Mouse (Mus musculus) limb, embryonic 14.5 days (tissue): Measurements from ENCODE around the gene Nacad. TPM values are rescaled to one million over a fixed set of nuclear protein-coding genes. Genes with fewer than 3 reads are reported as not detected.

Experiments used
- ATAC-seq: fragments of 200-750 bp; cut with Nextera tagmentation; 2 replicates; pipeline ENCODE4 v1.8.0; 2017; ENCODE audit warnings: low read depth, moderate number of reproducible peaks, moderate TSS enrichment; ENCODE audit not compliant: low FRiP score
- DNase-seq: peaks from one replicate; pipeline ENCODE4 v3.0.0-alpha.2; 2015; ENCODE audit warnings: low spot score
- H3K27ac ChIP-seq: fragments of 300-500 bp; sonication (generic); replicated peaks from 2 replicates; pipeline ENCODE4 v1.5.1; 2014; ENCODE audit warnings: low read depth, mild to moderate bottlenecking, low read length, moderate library complexity, mixed read lengths
- H3K27me3 ChIP-seq: fragments of 300-500 bp; sonication (generic); 2 replicates; pipeline ENCODE4 v1.6.1; 2014; ENCODE audit warnings: low read length, mixed read lengths; ENCODE audit not compliant: control insufficient read depth, insufficient read depth
- H3K36me3 ChIP-seq: fragments of 300-500 bp; sonication (generic); 2 replicates; pipeline ENCODE4 v1.6.1; 2014; ENCODE audit warnings: mild to moderate bottlenecking, low read length, moderate library complexity, mixed read lengths; ENCODE audit not compliant: control insufficient read depth, insufficient read depth
- H3K4me1 ChIP-seq: fragments of 300-500 bp; sonication (generic); 2 replicates; pipeline ENCODE4 v1.6.1; 2014; ENCODE audit warnings: antibody characterized with exemption, low read length, mixed read lengths; ENCODE audit not compliant: control insufficient read depth, insufficient read depth
- H3K4me2 ChIP-seq: fragments of 300-500 bp; sonication (generic); replicated peaks from 2 replicates; pipeline ENCODE4 v1.6.1; 2014; ENCODE audit warnings: low read depth, mild to moderate bottlenecking, low read length, moderate library complexity; ENCODE audit not compliant: severe bottlenecking
- H3K4me3 ChIP-seq: fragments of 300-500 bp; sonication (generic); replicated peaks from 2 replicates; pipeline ENCODE4 v1.5.1; 2014; ENCODE audit warnings: low read length
- H3K9ac ChIP-seq: fragments of 300-500 bp; sonication (generic); 2 replicates; pipeline ENCODE4 v1.6.1; 2014; ENCODE audit warnings: mild to moderate bottlenecking, low read depth, low read length, moderate library complexity; ENCODE audit not compliant: severe bottlenecking
- H3K9me3 ChIP-seq: fragments of 300-500 bp; sonication (generic); 2 replicates; pipeline ENCODE4 v1.6.1; 2016; ENCODE audit warnings: low read length; ENCODE audit not compliant: control insufficient read depth
- POLR2A ChIP-seq: fragments of 200-500 bp; IDR thresholded peaks from 2 replicates; pipeline ENCODE4 v1.8.0; 2012; ENCODE audit warnings: inconsistent platforms, mild to moderate bottlenecking, moderate library complexity, borderline replicate concordance; ENCODE audit not compliant: insufficient read depth, insufficient read length; ENCODE audit errors: extremely low read depth
- WGBS: fragments of 180-500 bp; shearing (Covaris S2); extraction: QIAGEN DNeasy Blood & Tissue Kit; methylation state at CpG from one replicate; pipeline ENCODE4 v1.1.7; 2014; 5-methylcytosine and 5-hydroxymethylcytosine counted together
- polyA plus RNA-seq, 2 experiments: library from polyadenylated mRNA; depleted of rRNA in 1 of 2; stranded (reverse) in 1 of 2; unstranded in 1 of 2; fragments of >200 nt; fragmentation: Nextera tagmentation in 1 of 2; extraction: Ambion mirVana in 1 of 2; gene quantifications; 2 replicates each; pipeline versions ENCODE4 v1.2.1 to v1.2.3; 2012 to 2014

Gene Nacad
- polyA plus RNA-seq, 2 experiments, result 0.89 to 2.0 TPM

DNA sequence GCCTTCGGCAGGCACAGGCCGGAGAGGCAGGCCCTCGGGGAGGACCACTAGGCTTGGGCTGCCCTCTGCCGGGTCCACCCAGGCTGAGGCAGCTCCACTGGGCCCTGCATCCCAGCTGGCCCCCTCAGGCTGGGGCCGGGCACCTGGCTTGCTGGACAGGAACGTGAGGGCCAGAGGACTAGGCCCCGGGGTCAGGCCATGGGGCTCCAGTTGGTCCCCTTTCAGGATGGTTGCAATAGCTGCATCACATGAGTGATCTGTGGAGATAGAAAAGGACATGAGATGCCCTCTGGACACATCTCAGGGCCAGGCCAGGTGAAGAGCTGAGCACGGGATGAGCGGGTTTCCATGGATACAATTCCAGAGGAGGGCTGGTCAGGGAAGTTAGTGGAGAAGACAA lies 3.2 kb downstream of the Nacad start:
- Histone ChIP-seq H3K36me3 (peaks cover 11% of the 10 kb centered on the region), H3K27ac (no peak overlapping the region), H3K9me3 (no peaks in the 10 kb centered on the region), H3K27me3 (peaks cover 21% of the 10 kb centered on the region; the same call in 1 of the 2 replicates), H3K4me1 (peaks cover 15% of the 10 kb centered on the region; the same call in 1 of the 2 replicates), H3K9ac (no peak overlapping the region), H3K4me3 (no peak overlapping the region), H3K4me2 (no peak overlapping the region)
- DNase-seq (no peak), ATAC-seq (no peak)
- TF ChIP-seq POLR2A, result no peak
- 83% methylated on average over 9 of the region's 9 CpGs for WGBS

DNA sequence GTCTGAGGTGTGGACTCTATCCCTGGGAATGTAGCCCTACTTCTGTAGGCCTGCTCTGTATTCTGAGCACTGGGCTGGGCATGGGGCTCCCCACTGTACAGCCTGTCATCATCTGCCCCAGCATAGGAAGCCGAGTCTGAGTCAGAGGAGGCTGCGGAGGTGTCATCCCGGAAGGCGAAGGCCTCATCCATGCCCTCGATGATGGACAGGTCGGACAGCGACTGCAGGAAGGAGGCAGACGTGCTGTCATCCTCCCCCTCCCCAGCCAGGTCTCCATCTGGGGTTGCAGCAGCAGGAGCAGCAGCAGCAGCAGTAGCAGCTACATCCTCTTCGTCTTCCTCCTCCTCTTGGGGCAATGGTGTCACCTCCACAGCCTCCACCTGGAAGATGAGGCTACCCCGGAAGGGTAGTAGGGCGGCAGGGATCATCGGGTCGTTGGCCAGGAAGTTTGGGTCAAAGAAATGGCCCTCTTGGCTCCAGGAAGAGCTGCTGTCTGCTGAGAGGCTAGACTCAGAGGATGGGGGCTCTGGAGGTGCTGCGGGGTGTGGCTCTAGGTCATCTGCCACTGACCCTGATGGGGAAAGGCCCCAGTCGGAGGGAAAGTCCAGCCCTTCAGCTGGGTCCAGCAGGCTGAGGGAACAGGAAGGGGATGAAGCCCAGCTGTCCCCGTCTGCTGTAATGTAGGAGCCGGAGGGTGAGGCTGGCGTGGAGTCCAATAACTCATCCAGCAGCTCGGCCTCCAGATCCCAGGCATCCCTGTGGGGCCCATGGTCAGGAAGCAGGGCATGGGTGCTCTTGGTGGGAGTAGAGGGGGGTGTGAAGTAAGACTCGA lies 4.0 kb downstream of the Nacad start:
- DNase-seq, result no peak
- H3K4me2 ChIP-seq, result no peak overlapping the region
- no peaks in the 10 kb centered on the region for H3K9me3 ChIP-seq
- H3K36me3 ChIP-seq, result peaks cover 19% of the 10 kb centered on the region
- no peak overlapping the region for H3K27ac ChIP-seq
- 73% methylated on average over 20 of the region's 20 CpGs for WGBS
- ATAC-seq, result no peak
- peaks cover 21% of the 10 kb centered on the region; the same call in 1 of the 2 replicates for H3K27me3 ChIP-seq
- no peak overlapping the region for H3K9ac ChIP-seq
- H3K4me3 ChIP-seq, result no peak overlapping the region
- H3K4me1 ChIP-seq, result peaks cover 15% of the 10 kb centered on the region; the same call in 1 of the 2 replicates
- no peak for TF ChIP-seq POLR2A

- TF ChIP-seq POLR2A, result no peak
- peaks cover 7% of the 10 kb centered on the region; the same call in 1 of the 2 replicates for H3K27me3 ChIP-seq
- H3K4me1 ChIP-seq, result peaks cover 14% of the 10 kb centered on the region; the same call in 1 of the 2 replicates
- H3K9me3 ChIP-seq, result no peaks in the 10 kb centered on the region
- peaks cover 34% of the 10 kb centered on the region for H3K36me3 ChIP-seq
- DNase-seq (no peak), ATAC-seq (no peak)
- no peak overlapping the region for H3K9ac ChIP-seq
- 82% methylated on average over 8 of the region's 8 CpGs for WGBS
- H3K4me3 ChIP-seq, result no peak overlapping the region
- H3K27ac ChIP-seq, result no peak overlapping the region
- H3K4me2 ChIP-seq, result no peak overlapping the region
These were observed 5.4 kb downstream of the Nacad start for GRCm38 (mm10) chr11:6600284-6600944.

DNA sequence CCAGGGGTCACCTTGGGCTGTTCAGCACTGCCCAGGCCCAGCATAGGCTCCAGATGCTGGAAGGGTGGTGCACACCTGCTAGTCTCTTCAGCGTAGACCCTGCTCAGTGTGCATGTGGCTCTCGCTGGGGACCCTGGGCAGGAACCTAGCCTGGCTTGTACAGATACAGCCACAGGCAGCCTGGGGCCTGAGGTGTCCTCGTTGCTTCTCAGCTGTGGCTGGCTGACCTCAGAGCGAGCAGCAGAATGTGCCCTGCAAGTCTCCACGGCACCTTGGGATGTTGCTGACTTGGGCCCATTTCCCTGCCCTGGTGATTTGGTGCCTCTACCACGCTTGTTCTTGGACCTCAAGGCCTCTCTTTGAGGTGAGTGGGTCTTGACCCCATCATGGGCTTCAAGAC lies 6.0 kb downstream of the Nacad start:
- peaks cover 39% of the 10 kb centered on the region for H3K36me3 ChIP-seq
- H3K27ac ChIP-seq, result no peak overlapping the region
- H3K9me3 ChIP-seq, result no peaks in the 10 kb centered on the region
- WGBS, result 77% methylated on average over 6 of the region's 6 CpGs
- H3K4me3 ChIP-seq, result no peak overlapping the region
- H3K4me2 ChIP-seq, result no peak overlapping the region
- TF ChIP-seq POLR2A, result no peak
- DNase-seq (no peak), ATAC-seq (no peak)
- H3K4me1 ChIP-seq, result 0 out of 2 replicates have a peak, but pooled peaks cover 8% of the 10 kb centered on the region
- H3K9ac ChIP-seq, result no peak overlapping the region
- peaks cover 2% of the 10 kb centered on the region; the same call in 1 of the 2 replicates for H3K27me3 ChIP-seq

DNA sequence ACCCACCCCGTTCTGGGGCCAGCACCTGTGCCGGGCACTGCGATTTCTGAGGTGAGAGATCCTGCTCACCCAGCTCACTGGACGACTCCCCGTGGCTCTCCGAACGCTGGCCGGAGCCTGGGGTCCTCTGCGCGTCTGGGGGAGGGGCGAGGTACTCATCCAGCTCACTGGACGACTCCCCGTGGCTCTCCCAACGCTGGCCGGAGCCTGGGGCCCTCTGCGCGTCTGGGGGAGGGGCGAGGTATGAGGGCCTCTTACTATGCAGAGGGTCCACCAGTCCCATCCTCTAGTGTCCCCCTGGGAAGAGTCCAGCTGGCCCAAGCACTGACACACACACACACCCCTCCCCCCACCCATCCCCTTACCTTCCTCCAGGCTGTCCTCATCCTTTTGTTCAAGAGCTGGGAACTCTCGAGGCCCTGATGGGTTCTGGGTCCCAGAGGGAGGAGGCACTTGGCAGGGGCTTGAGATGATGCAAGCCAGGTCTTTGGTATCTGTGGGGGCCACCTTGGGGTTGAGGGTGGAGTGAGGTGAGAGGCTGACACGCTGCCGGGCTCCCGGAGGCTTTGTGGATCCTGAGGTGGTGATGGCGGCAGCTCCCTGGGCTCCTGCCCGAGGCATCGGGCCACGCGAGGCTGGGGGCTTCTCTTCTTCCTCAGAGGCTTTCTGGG lies 6.7 kb downstream of the Nacad start:
- 19% methylated on average over 18 of the region's 27 CpGs for WGBS
- Histone ChIP-seq H3K27me3 (no peaks in the 10 kb centered on the region), H3K4me2 (no peak overlapping the region), H3K9ac (no peak overlapping the region), H3K27ac (no peak overlapping the region), H3K9me3 (no peaks in the 10 kb centered on the region), H3K36me3 (peaks cover 45% of the 10 kb centered on the region), H3K4me3 (no peak overlapping the region), H3K4me1 (0 out of 2 replicates have a peak, but pooled peaks cover 7% of the 10 kb centered on the region)
- DNase-seq (no peak), ATAC-seq (0 out of 2 replicates have a peak, but pooled peaks have one; percentile 5)
- TF ChIP-seq POLR2A, result no peak
